Mouse (Mus musculus): ENCODE results near the gene Cryba4. TPM values are rescaled to one million over a fixed set of nuclear protein-coding genes. Genes with fewer than 3 reads are reported as not detected.

Cryba4 gene
- polyA plus RNA-seq, 1 experiment, result 2.8 TPM

- no peaks in the 10 kb centered on the region for H3K27me3 ChIP-seq (ENCODE audit: control insufficient read depth, insufficient read depth, insufficient read length)
- H3K36me3 ChIP-seq (ENCODE audit: control insufficient read depth, insufficient read depth), result no peaks in the 10 kb centered on the region
- no peak overlapping the region for H3K4me2 ChIP-seq (ENCODE audit: low read depth)
- H3K4me3 ChIP-seq, result no peak overlapping the region
- H3ac ChIP-seq (ENCODE audit: control insufficient read depth, insufficient read length), result no peak overlapping the region
- TF ChIP-seq TCF3 (IDR thresholded peaks at IDR 0.05; ENCODE audit: insufficient read length, low read depth), result no peak
- TF ChIP-seq MYOD1 (IDR thresholded peaks at IDR 0.05; ENCODE audit: control insufficient read depth in 1 of 3, insufficient read length in 2 of 3, low read depth in 2 of 3), result no peak
- no peak for TF ChIP-seq USF1 (IDR thresholded peaks at IDR 0.05; ENCODE audit: low read depth)
- TF ChIP-seq POLR2AphosphoS2 (IDR thresholded peaks at IDR 0.05; ENCODE audit: insufficient read length, low read depth), result no peak
- TF ChIP-seq MAX (IDR thresholded peaks at IDR 0.05; ENCODE audit: low read depth), result no peak
- no peak for TF ChIP-seq POLR2A (IDR thresholded peaks at IDR 0.05; ENCODE audit: insufficient read length, low read depth)
- no peak for TF ChIP-seq REST (IDR thresholded peaks at IDR 0.05; ENCODE audit: insufficient read depth, insufficient read length)
- TF ChIP-seq CEBPB (IDR thresholded peaks at IDR 0.05; ENCODE audit: insufficient read depth, poor library complexity, severe bottlenecking), result no peak
- TF ChIP-seq SRF (IDR thresholded peaks at IDR 0.05; ENCODE audit: control insufficient read depth, insufficient read length, low read depth), result no peak
- no peak for TF ChIP-seq TCF12 (IDR thresholded peaks at IDR 0.05; ENCODE audit: insufficient read depth, poor library complexity, severe bottlenecking)
- TF ChIP-seq E2F4 (IDR thresholded peaks at IDR 0.05; ENCODE audit: insufficient read depth), result no peak
- no peak for TF ChIP-seq MYOG (IDR thresholded peaks at IDR 0.05; ENCODE audit: control insufficient read depth in 1 of 3, insufficient read depth in 1 of 3, insufficient read length in 2 of 3, low read depth in 2 of 3)
- no peaks in the 10 kb centered on the region for H3K79me2 ChIP-seq (ENCODE audit: control insufficient read depth, insufficient read depth)
Measured at GRCm38 (mm10) chr5:112216335-112216734, 36.0 kb downstream of the Cryba4 start.

- H3K4me3 ChIP-seq, result no peak overlapping the region
- no peak for TF ChIP-seq POLR2AphosphoS2 (IDR thresholded peaks at IDR 0.05; ENCODE audit: insufficient read length, low read depth)
- no peak for TF ChIP-seq MAX (IDR thresholded peaks at IDR 0.05; ENCODE audit: low read depth)
- H3K27me3 ChIP-seq (ENCODE audit: control insufficient read depth, insufficient read depth, insufficient read length), result no peaks in the 10 kb centered on the region
- H3ac ChIP-seq (ENCODE audit: control insufficient read depth, insufficient read length), result no peak overlapping the region
- no peaks in the 10 kb centered on the region for H3K79me2 ChIP-seq (ENCODE audit: control insufficient read depth, insufficient read depth)
- H3K36me3 ChIP-seq (ENCODE audit: control insufficient read depth, insufficient read depth), result no peaks in the 10 kb centered on the region
- H3K4me2 ChIP-seq (ENCODE audit: low read depth), result no peak overlapping the region
Measured at GRCm38 (mm10) chr5:112215801-112216251, 36.5 kb downstream of the Cryba4 start.

- H3K27me3 ChIP-seq (ENCODE audit: control insufficient read depth, insufficient read depth, insufficient read length), result no peaks in the 10 kb centered on the region
- H3K4me3 ChIP-seq, result no peak overlapping the region
Measured at GRCm38 (mm10) chr5:112215291-112215751, 37.0 kb downstream of the Cryba4 start.

GRCm38 (mm10) chr5:112214419-112214818, 37.9 kb downstream of the Cryba4 start:
- H3K36me3 ChIP-seq (ENCODE audit: control insufficient read depth, insufficient read depth), result no peaks in the 10 kb centered on the region
- no peaks in the 10 kb centered on the region for H3K27me3 ChIP-seq (ENCODE audit: control insufficient read depth, insufficient read depth, insufficient read length)
- no peak for TF ChIP-seq SRF (IDR thresholded peaks at IDR 0.05; ENCODE audit: control insufficient read depth, insufficient read length, low read depth)
- no peak for TF ChIP-seq REST (IDR thresholded peaks at IDR 0.05; ENCODE audit: insufficient read depth, insufficient read length)
- TF ChIP-seq MAX (IDR thresholded peaks at IDR 0.05; ENCODE audit: low read depth), result no peak
- no peak for TF ChIP-seq MYOG (IDR thresholded peaks at IDR 0.05; ENCODE audit: control insufficient read depth in 1 of 3, insufficient read depth in 1 of 3, insufficient read length in 2 of 3, low read depth in 2 of 3)
- no peak for TF ChIP-seq POLR2A (IDR thresholded peaks at IDR 0.05; ENCODE audit: insufficient read length, low read depth)
- TF ChIP-seq MYOD1 (IDR thresholded peaks at IDR 0.05; ENCODE audit: control insufficient read depth in 1 of 3, insufficient read length in 2 of 3, low read depth in 2 of 3), result no peak
- TF ChIP-seq TCF12 (IDR thresholded peaks at IDR 0.05; ENCODE audit: insufficient read depth, poor library complexity, severe bottlenecking), result no peak
- no peak for TF ChIP-seq E2F4 (IDR thresholded peaks at IDR 0.05; ENCODE audit: insufficient read depth)
- TF ChIP-seq TCF3 (IDR thresholded peaks at IDR 0.05; ENCODE audit: insufficient read length, low read depth), result no peak
- no peak for TF ChIP-seq CEBPB (IDR thresholded peaks at IDR 0.05; ENCODE audit: insufficient read depth, poor library complexity, severe bottlenecking)
- TF ChIP-seq POLR2AphosphoS2 (IDR thresholded peaks at IDR 0.05; ENCODE audit: insufficient read length, low read depth), result no peak
- no peak for TF ChIP-seq USF1 (IDR thresholded peaks at IDR 0.05; ENCODE audit: low read depth)
- H3K4me3 ChIP-seq, result no peak overlapping the region
- H3K79me2 ChIP-seq (ENCODE audit: control insufficient read depth, insufficient read depth), result no peaks in the 10 kb centered on the region
- H3ac ChIP-seq (ENCODE audit: control insufficient read depth, insufficient read length), result no peak overlapping the region
- no peak overlapping the region for H3K4me2 ChIP-seq (ENCODE audit: low read depth)

More at GRCm38 (mm10) chr5:112215291-112215751, 37.0 kb downstream of the Cryba4 start:
- TF ChIP-seq MAX (IDR thresholded peaks at IDR 0.05; ENCODE audit: low read depth) (no peak), E2F4 (IDR thresholded peaks at IDR 0.05; ENCODE audit: insufficient read depth) (no peak), MYOD1 (IDR thresholded peaks at IDR 0.05; ENCODE audit: control insufficient read depth in 1 of 3, insufficient read length in 2 of 3, low read depth in 2 of 3) (no peak), REST (IDR thresholded peaks at IDR 0.05; ENCODE audit: insufficient read depth, insufficient read length) (no peak), TCF12 (IDR thresholded peaks at IDR 0.05; ENCODE audit: insufficient read depth, poor library complexity, severe bottlenecking) (no peak), MYOG (IDR thresholded peaks at IDR 0.05; ENCODE audit: control insufficient read depth in 1 of 3, insufficient read depth in 1 of 3, insufficient read length in 2 of 3, low read depth in 2 of 3) (no peak), USF1 (IDR thresholded peaks at IDR 0.05; ENCODE audit: low read depth) (no peak), SRF (IDR thresholded peaks at IDR 0.05; ENCODE audit: control insufficient read depth, insufficient read length, low read depth) (no peak), POLR2A (IDR thresholded peaks at IDR 0.05; ENCODE audit: insufficient read length, low read depth) (no peak), POLR2AphosphoS2 (IDR thresholded peaks at IDR 0.05; ENCODE audit: insufficient read length, low read depth) (no peak), CEBPB (IDR thresholded peaks at IDR 0.05; ENCODE audit: insufficient read depth, poor library complexity, severe bottlenecking) (no peak), TCF3 (IDR thresholded peaks at IDR 0.05; ENCODE audit: insufficient read length, low read depth) (no peak)
- H3K4me2 ChIP-seq (ENCODE audit: low read depth), result no peak overlapping the region
- H3K79me2 ChIP-seq (ENCODE audit: control insufficient read depth, insufficient read depth), result no peaks in the 10 kb centered on the region
- H3ac ChIP-seq (ENCODE audit: control insufficient read depth, insufficient read length), result no peak overlapping the region
- no peaks in the 10 kb centered on the region for H3K36me3 ChIP-seq (ENCODE audit: control insufficient read depth, insufficient read depth)
